Mouse (Mus musculus): ENCODE measurements at regions not wholly inside any gene's neighbourhood (a gene's known extent, or its start where the extent isn't known, plus 50 kb on each side); places are given as distances from the start of the nearest gene placed in this dataset.

- Histone ChIP-seq H3K4me3 (replicated peaks) (no peak overlapping the region), H3K27ac (no peak overlapping the region), H3K36me3 (no peaks in the 10 kb centered on the region), H3K27me3 (0 out of 2 replicates have a peak, but pooled peaks cover 6% of the 10 kb centered on the region), H3K9ac (replicated peaks) (no peak overlapping the region), H3K9me3 (no peaks in the 10 kb centered on the region), H3K4me1 (replicated peaks) (no peaks in the 10 kb centered on the region), H3K4me2 (replicated peaks) (no peak overlapping the region)
- WGBS = 80% methylated on average over 7 of the region's 7 CpGs
- no peak for ATAC-seq
These were observed 493.4 kb downstream of the Ccdc171 start for GRCm38 (mm10) chr4:84018774-84019173.

GRCm38 (mm10) chr4:84019500-84020255, 494.3 kb downstream of the Ccdc171 start:
- Histone ChIP-seq H3K27me3 (0 out of 2 replicates have a peak, but pooled peaks cover 6% of the 10 kb centered on the region), H3K9me3 (no peaks in the 10 kb centered on the region), H3K36me3 (no peaks in the 10 kb centered on the region), H3K4me3 (replicated peaks) (no peak overlapping the region), H3K4me1 (replicated peaks) (no peaks in the 10 kb centered on the region), H3K27ac (no peak overlapping the region), H3K4me2 (replicated peaks) (no peak overlapping the region), H3K9ac (replicated peaks) (no peak overlapping the region)
- 82% methylated on average over 14 of the region's 14 CpGs for WGBS
- ATAC-seq = no peak

- Histone ChIP-seq H3K9me3 (no peaks in the 10 kb centered on the region), H3K4me1 (replicated peaks) (no peaks in the 10 kb centered on the region), H3K36me3 (no peaks in the 10 kb centered on the region), H3K27me3 (0 out of 2 replicates have a peak, but pooled peaks cover 6% of the 10 kb centered on the region), H3K4me3 (replicated peaks) (no peak overlapping the region), H3K9ac (replicated peaks) (no peak overlapping the region), H3K27ac (no peak overlapping the region), H3K4me2 (replicated peaks) (no peak overlapping the region)
- 83% methylated on average over 1 of the region's 1 CpGs for WGBS
- no peak for ATAC-seq
These were observed 495.3 kb downstream of the Ccdc171 start for GRCm38 (mm10) chr4:84020692-84021091.

- no peaks in the 10 kb centered on the region for H3K9me3 ChIP-seq
- H3K27me3 ChIP-seq = 0 out of 2 replicates have a peak, but pooled peaks cover 4% of the 10 kb centered on the region
- no peak overlapping the region for H3K9ac ChIP-seq (replicated peaks)
- H3K4me3 ChIP-seq (replicated peaks) = no peak overlapping the region
- no peak overlapping the region for H3K4me2 ChIP-seq (replicated peaks)
- H3K4me1 ChIP-seq (replicated peaks) = no peaks in the 10 kb centered on the region
- H3K27ac ChIP-seq = no peak overlapping the region
- H3K36me3 ChIP-seq = no peaks in the 10 kb centered on the region
- no peak for ATAC-seq
- WGBS = 89% methylated on average over 7 of the region's 7 CpGs
These were observed 497.0 kb downstream of the Ccdc171 start for GRCm38 (mm10) chr4:84022323-84022722.

GRCm38 (mm10) chr4:84026144-84026543, 500.8 kb downstream of the Ccdc171 start:
- no peaks in the 10 kb centered on the region for H3K9me3 ChIP-seq
- H3K9ac ChIP-seq (replicated peaks) = no peak overlapping the region
- H3K36me3 ChIP-seq = no peaks in the 10 kb centered on the region
- no peak overlapping the region for H3K4me3 ChIP-seq (replicated peaks)
- no peak overlapping the region for H3K4me2 ChIP-seq (replicated peaks)
- H3K27ac ChIP-seq = no peak overlapping the region
- H3K27me3 ChIP-seq = peaks cover 7% of the 10 kb centered on the region; the same call in 1 of the 2 replicates
- peaks cover 7% of the 10 kb centered on the region for H3K4me1 ChIP-seq (replicated peaks)
- WGBS = 71% methylated on average over 8 of the region's 8 CpGs
- no peak for ATAC-seq

- no peaks in the 10 kb centered on the region for H3K9me3 ChIP-seq
- WGBS = 15% methylated on average over 5 of the region's 5 CpGs
- no peak overlapping the region for H3K27ac ChIP-seq
- no peak overlapping the region for H3K4me2 ChIP-seq (replicated peaks)
- ATAC-seq = peak; percentile 50; the same call in 1 of the 2 replicates
- no peak overlapping the region for H3K9ac ChIP-seq (replicated peaks)
- peaks cover 7% of the 10 kb centered on the region; the same call in 1 of the 2 replicates for H3K27me3 ChIP-seq
- H3K4me3 ChIP-seq (replicated peaks) = no peak overlapping the region
- no peaks in the 10 kb centered on the region for H3K36me3 ChIP-seq
- H3K4me1 ChIP-seq (replicated peaks) = peaks cover 19% of the 10 kb centered on the region
These were observed 502.8 kb downstream of the Ccdc171 start for GRCm38 (mm10) chr4:84028120-84028519.

- Histone ChIP-seq H3K27ac (no peak overlapping the region), H3K27me3 (peaks cover 7% of the 10 kb centered on the region; the same call in 1 of the 2 replicates), H3K4me2 (replicated peaks) (no peak overlapping the region), H3K9me3 (no peaks in the 10 kb centered on the region), H3K4me1 (replicated peaks) (peaks cover 19% of the 10 kb centered on the region), H3K4me3 (replicated peaks) (no peak overlapping the region), H3K36me3 (no peaks in the 10 kb centered on the region), H3K9ac (replicated peaks) (no peak overlapping the region)
- no peak for ATAC-seq
- WGBS = 88% methylated on average over 5 of the region's 5 CpGs
These were observed 505.6 kb downstream of the Ccdc171 start for GRCm38 (mm10) chr4:84030916-84031315.

- H3K27me3 ChIP-seq = peaks cover 7% of the 10 kb centered on the region; the same call in 1 of the 2 replicates
- H3K27ac ChIP-seq = no peak overlapping the region
- H3K4me2 ChIP-seq (replicated peaks) = peak overlapping the region; percentile 7; the same call in 1 of the 2 replicates
- no peaks in the 10 kb centered on the region for H3K36me3 ChIP-seq
- H3K4me1 ChIP-seq (replicated peaks) = peaks cover 19% of the 10 kb centered on the region
- no peak overlapping the region for H3K4me3 ChIP-seq (replicated peaks)
- WGBS = 11% methylated on average over 10 of the region's 10 CpGs
- ATAC-seq = peak; percentile 91
- H3K9me3 ChIP-seq = no peaks in the 10 kb centered on the region
- H3K9ac ChIP-seq (replicated peaks) = no peak overlapping the region
These were observed 507.2 kb downstream of the Ccdc171 start for GRCm38 (mm10) chr4:84032505-84032904.

GRCm38 (mm10) chr4:84035347-84035746, 510.0 kb downstream of the Ccdc171 start:
- Histone ChIP-seq H3K4me3 (replicated peaks) (no peak overlapping the region), H3K4me1 (replicated peaks) (peaks cover 13% of the 10 kb centered on the region; the same call in 1 of the 2 replicates), H3K27ac (no peak overlapping the region), H3K9ac (replicated peaks) (no peak overlapping the region), H3K27me3 (0 out of 2 replicates have a peak, but pooled peaks cover 3% of the 10 kb centered on the region), H3K36me3 (no peaks in the 10 kb centered on the region), H3K9me3 (no peaks in the 10 kb centered on the region), H3K4me2 (replicated peaks) (no peak overlapping the region)
- 100% methylated on average over 1 of the region's 1 CpGs for WGBS
- no peak for ATAC-seq

- 80% methylated on average over 3 of the region's 3 CpGs for WGBS
- ATAC-seq = no peak
- H3K36me3 ChIP-seq = no peaks in the 10 kb centered on the region
- no peaks in the 10 kb centered on the region for H3K9me3 ChIP-seq
- no peak overlapping the region for H3K4me3 ChIP-seq (replicated peaks)
- no peaks in the 10 kb centered on the region for H3K27me3 ChIP-seq
- no peak overlapping the region for H3K9ac ChIP-seq (replicated peaks)
- no peak overlapping the region for H3K27ac ChIP-seq
- no peak overlapping the region for H3K4me2 ChIP-seq (replicated peaks)
- H3K4me1 ChIP-seq (replicated peaks) = peaks cover 5% of the 10 kb centered on the region; the same call in 1 of the 2 replicates
These were observed 512.2 kb downstream of the Ccdc171 start for GRCm38 (mm10) chr4:84037535-84037934.

GRCm38 (mm10) chr4:84050243-84050642, 524.9 kb downstream of the Ccdc171 start:
- no peaks in the 10 kb centered on the region for H3K36me3 ChIP-seq
- H3K9me3 ChIP-seq = no peaks in the 10 kb centered on the region
- H3K4me2 ChIP-seq (replicated peaks) = no peak overlapping the region
- no peaks in the 10 kb centered on the region for H3K27me3 ChIP-seq
- no peaks in the 10 kb centered on the region for H3K4me1 ChIP-seq (replicated peaks)
- H3K4me3 ChIP-seq (replicated peaks) = no peak overlapping the region
- H3K9ac ChIP-seq (replicated peaks) = no peak overlapping the region
- WGBS = 84% methylated on average over 6 of the region's 6 CpGs
- ATAC-seq = no peak
- H3K27ac ChIP-seq = no peak overlapping the region

GRCm38 (mm10) chr4:84056863-84057502, 531.6 kb downstream of the Ccdc171 start:
- Histone ChIP-seq H3K36me3 (no peaks in the 10 kb centered on the region), H3K9me3 (no peaks in the 10 kb centered on the region), H3K4me2 (replicated peaks) (no peak overlapping the region), H3K4me3 (replicated peaks) (no peak overlapping the region), H3K9ac (replicated peaks) (no peak overlapping the region), H3K27me3 (0 out of 2 replicates have a peak, but pooled peaks cover 4% of the 10 kb centered on the region), H3K4me1 (replicated peaks) (no peaks in the 10 kb centered on the region), H3K27ac (no peak overlapping the region)
- no peak for ATAC-seq
- WGBS = 88% methylated on average over 6 of the region's 6 CpGs

Measured in midbrain, embryonic 13.5 days (tissue).